Mouse (Mus musculus) frontal cortex, adult (tissue): ENCODE measurements at regions not wholly inside any gene's neighbourhood (a gene's known extent, or its start where the extent isn't known, plus 50 kb on each side); places are given as distances from the start of the nearest gene placed in this dataset.
A peak's percentile ranks its signal among the peaks of the same experiment; 100 is the strongest.

Experiments used
- ATAC-seq: cut with Nextera tagmentation; 2 replicates; pipeline ENCODE4 v1.9.2; 2017; ENCODE audit warnings: mild to moderate bottlenecking, moderate library complexity, mixed read lengths; ENCODE audit not compliant: low TSS enrichment

DNA sequence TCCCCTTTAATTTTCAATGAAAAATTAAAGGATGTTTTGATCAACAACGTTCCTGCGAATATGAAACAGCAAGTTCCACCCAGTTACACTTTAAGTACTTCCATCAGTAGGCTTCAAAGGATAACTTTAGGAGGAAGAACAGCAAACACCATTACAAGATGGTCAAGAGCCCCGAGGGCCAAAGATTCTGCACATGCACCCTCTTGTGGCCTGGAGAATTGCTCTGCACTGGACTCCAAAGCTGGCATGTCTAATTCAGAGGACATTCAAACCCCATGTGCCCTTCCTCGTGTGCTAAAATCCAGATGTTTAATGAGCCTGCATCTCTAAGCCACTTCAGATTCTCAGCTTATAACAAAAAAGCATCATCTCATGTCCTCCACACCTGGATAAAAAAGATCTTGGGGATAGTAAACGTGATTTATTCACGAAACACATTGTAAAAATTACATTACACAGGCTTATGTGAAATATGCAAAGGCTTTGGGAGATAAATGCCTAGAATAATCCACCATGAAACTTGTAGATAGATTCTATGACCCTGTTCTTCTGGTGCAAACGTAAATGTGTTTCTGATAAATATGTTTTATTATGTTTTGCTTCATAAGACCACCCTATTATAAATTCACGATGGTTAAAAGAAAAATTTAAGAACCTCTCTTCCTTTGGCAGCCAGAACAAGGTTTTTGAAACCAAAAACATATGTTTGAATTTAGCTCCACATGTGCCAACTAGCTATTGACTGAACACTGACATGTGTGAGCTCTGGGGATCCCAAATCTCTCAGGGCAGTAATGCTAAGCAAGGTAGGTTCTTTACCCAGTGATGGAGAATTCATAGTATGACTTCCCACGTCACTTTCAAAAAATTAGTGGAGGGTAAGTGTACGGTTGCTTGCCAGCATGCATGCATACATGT lies 100.6 kb upstream of the Rfx3 start:
- no peak for ATAC-seq

DNA sequence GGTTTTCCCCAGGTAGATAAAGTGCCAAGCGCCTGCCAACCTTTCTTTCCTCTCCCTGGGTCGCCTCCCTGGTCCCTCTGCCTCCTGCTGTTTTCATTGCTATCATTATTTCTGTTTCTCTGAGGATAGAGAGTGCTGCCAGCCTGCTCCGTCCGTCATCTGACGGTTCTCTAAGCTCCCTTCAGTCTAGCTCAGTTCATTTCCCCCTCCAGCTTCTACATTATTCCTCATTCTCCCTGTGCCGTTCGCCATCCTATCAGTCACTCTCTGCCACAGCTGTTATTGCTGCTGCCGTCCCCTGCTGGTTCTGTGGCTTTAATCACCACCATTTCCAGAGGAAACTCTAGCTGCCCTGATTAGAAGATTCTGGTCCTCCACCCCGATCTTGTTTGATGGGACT lies 84.7 kb upstream of the Rfx3 start:
- ATAC-seq = no peak; the same call in 1 of the 2 replicates

DNA sequence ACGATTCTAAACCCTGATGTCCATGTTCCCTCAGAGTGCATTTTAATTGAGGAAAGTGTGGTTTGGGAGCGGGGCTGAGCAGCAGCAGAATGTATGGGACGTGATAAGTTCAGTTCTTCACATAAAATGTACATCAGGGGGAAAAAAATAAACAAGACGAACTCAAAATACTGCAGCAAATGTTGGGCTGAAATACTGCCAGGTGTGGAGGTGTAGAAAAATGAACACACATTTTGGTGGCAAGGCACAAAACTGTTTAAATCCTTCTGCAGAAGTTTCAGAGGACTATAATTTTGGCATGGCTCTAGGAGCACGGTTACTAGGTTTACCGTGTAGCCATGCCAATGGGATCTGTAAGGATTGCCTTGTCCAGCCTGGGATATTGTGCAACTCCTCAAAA lies 81.3 kb upstream of the Rfx3 start:
- ATAC-seq = peak; percentile 51

DNA sequence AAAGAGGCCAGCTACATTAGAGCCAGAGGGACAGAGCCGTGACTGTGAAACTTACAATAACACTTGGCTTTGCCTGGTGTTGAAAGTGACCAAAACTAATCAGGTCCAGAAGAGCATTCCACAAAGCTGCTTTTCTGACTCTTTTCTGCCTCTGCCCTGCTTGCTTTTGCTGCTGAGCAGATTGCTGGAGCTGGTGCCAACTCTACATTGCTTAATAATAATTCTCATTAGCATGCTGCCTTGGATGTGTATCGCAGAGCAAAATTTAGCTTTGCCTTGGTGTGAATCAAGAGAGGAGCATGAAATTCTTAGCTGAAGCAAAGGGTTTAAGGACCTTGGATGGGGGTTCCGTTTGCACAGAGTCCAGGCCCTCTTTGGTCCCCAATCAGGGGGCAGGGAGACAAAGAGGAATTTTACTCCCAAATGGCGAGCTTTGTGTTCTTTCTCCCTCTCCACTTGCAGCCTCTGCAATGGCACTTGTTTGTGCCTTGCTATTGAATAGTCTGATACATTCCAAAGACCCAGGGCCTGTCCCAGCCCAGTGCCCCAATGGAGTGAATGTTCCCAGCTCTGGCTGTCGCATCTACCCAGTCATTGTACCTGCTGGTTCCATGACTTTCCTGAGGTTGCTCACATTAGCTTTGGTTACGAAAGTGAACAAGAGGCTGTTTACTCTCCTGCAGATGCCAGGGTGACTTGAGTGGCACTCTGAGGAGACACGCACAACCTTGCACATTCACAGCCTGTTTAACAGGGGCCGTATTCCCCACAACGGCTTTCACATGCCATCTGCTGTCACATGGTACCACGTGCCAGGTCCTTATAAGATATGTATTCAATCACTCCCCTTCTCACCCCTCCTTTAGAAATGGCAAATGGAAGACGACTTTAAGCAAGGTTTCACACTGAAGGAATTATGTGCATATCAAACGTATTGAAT lies 76.9 kb upstream of the Rfx3 start:
- peak; percentile 70 for ATAC-seq

DNA sequence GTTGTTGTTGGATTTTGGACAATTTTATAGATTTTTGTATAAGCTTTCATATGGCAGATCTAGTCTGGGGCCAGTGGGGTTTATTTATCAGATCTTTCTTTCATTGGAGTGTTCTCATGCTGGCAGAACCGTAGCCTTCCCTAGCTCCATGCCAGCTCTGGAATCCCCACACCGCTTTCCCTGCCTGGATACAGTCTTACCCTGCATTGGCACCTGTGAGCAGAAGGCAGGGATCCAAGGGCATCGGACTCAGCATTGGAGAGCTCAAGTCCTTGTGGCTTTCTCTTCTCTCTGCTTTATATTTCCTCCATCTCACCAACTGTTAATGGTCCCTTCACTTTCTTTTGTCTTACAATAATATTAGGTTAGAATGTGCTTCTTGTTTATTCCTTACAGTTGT lies 59.4 kb upstream of the Rfx3 start:
- no peak for ATAC-seq
